Mouse (Mus musculus) embryonic fibroblast, embryonic 13.5 days (primary cell): ENCODE measurements around the gene Irak4.

Source experiments
- CTCF ChIP-seq: IDR thresholded peaks from 2 replicates; pipeline ENCODE4 v1.5.1; 2011; ENCODE audit warnings: mild to moderate bottlenecking, control low read depth, low read length, moderate library complexity, borderline replicate concordance; ENCODE audit not compliant: insufficient read depth
- POLR2A ChIP-seq: IDR thresholded peaks from 2 replicates; pipeline ENCODE4 v1.6.1; 2011; ENCODE audit warnings: low read depth, mild to moderate bottlenecking, control low read depth, low read length, moderate library complexity

DNA sequence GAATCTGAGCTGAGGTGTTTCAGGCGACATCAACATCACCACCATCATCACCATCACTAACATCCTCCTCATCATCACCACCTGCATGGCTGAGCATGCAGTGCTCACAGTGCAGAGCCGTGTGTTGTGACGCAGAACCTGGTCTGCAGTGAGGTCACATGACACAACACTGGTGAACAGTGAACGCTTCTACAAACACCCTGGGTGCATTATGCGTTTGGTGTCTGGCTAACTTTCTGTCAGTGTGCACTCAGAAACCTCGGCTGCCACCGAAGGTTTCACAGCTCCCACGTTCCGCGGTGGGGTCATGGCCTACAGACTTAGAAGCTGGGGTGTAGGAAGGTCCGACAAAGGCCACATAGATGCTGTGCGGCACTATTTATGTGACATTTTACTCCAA is 18.5 kb upstream of the Irak4 start:
- TF ChIP-seq POLR2A (no peak), CTCF (no peak)
